Mouse (Mus musculus) stomach, embryonic 14.5 days (tissue): ENCODE results near the gene Eml2. TPM values are rescaled to one million over a fixed set of nuclear protein-coding genes. Genes with fewer than 3 reads are reported as not detected.
A peak's percentile ranks its signal among the peaks of the same experiment; 100 is the strongest.

Experiments used
- ATAC-seq: fragments of 200-750 bp; cut with Nextera tagmentation; 2 replicates; pipeline ENCODE4 v1.8.0; 2017; ENCODE audit warnings: low read depth, moderate TSS enrichment; ENCODE audit not compliant: insufficient number of reproducible peaks, insufficient read depth, low FRiP score
- H3K27ac ChIP-seq: fragments of 300-500 bp; sonication (generic); 2 replicates; pipeline ENCODE4 v1.5.1; 2014; ENCODE audit warnings: mild to moderate bottlenecking, low read length, moderate library complexity, mixed read lengths
- H3K27me3 ChIP-seq: fragments of 300-500 bp; sonication (generic); 2 replicates; pipeline ENCODE4 v1.6.1; 2014; ENCODE audit warnings: low read length, control low read depth, mixed read lengths; ENCODE audit not compliant: control insufficient read depth, insufficient read depth
- H3K36me3 ChIP-seq: fragments of 300-500 bp; sonication (generic); 2 replicates; pipeline ENCODE4 v1.6.1; 2014; ENCODE audit warnings: mild to moderate bottlenecking, control low read depth, low read length, moderate library complexity, mixed read lengths; ENCODE audit not compliant: control insufficient read depth, insufficient read depth
- H3K4me1 ChIP-seq: fragments of 300-500 bp; sonication (generic); 2 replicates; pipeline ENCODE4 v1.6.1; 2014; ENCODE audit warnings: low read length, control low read depth, mixed read lengths; ENCODE audit not compliant: control insufficient read depth, insufficient read depth
- H3K4me2 ChIP-seq: fragments of 300-500 bp; sonication (generic); replicated peaks from 2 replicates; pipeline ENCODE4 v1.6.1; 2014; ENCODE audit warnings: low read depth, low read length, control low read depth
- H3K4me3 ChIP-seq: fragments of 300-500 bp; sonication (generic); 2 replicates; pipeline ENCODE4 v1.5.1; 2014; ENCODE audit warnings: low read depth, low read length, control low read depth
- H3K9ac ChIP-seq: fragments of 300-500 bp; sonication (generic); replicated peaks from 2 replicates; pipeline ENCODE4 v1.6.1; 2014; ENCODE audit warnings: low read depth, mild to moderate bottlenecking, control low read depth, low read length, moderate library complexity, mixed read lengths
- H3K9me3 ChIP-seq: fragments of 300-500 bp; sonication (generic); 2 replicates; pipeline ENCODE4 v1.6.1; 2016; ENCODE audit warnings: low read depth, low read length, control low read depth; ENCODE audit not compliant: control insufficient read depth
- WGBS: fragments of 180-500 bp; shearing (Covaris S2); extraction: QIAGEN DNeasy Blood & Tissue Kit; methylation state at CpG from one replicate; pipeline ENCODE4 v1.1.7; 2014; 5-methylcytosine and 5-hydroxymethylcytosine counted together
- polyA plus RNA-seq: library from polyadenylated mRNA; unstranded; fragments of >200 nt; fragmentation: Nextera tagmentation; extraction: Ambion mirVana; gene quantifications from 2 replicates; pipeline ENCODE4 v1.2.1, GENCODE M21; 2014

The Eml2 gene
- polyA plus RNA-seq = 4.1 and 4.8 TPM in 2 replicates

DNA sequence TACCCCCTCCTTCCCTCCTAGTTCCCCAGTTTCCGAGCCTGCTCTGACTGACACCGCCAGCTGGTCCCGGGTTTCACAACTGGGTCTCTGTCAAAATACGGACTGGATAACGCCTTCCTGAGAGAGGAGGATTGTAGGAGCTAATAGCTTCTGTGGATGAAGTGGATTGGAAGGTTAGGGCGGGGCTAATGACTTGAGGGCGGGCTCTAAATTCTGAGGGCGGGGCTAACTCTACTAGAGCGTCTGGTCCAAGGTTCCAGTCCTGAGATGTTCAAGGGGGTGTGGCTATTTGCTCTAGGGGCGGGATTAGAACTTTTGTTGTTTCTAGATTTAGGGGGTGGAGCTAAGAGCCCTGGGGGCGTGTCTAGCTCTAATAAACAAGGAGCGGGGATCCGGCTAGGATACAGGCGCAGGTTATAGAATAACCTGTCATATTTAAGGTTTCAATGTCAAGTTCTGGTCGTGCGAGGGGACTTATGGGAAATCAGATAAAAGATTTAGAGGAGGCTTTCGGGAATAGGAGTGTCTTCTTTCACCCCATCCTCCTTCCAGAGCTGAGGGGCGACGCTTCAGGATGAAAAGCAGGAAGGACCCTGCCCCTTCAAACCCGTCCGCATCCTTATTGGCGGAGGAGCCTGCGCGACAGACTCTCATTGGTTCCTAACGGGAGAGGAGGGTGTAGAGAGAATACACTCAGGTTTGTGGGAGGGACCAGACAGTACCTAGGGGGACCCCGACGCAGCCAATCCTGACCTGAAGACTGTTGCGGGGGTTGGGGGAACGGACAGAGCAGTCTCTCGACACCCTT is at the start of gene Eml2:
Gene Eml2, plus strand, starts transcription at position 714 of the 808 bp plus-strand sequence.
- ATAC-seq = peak; percentile 24; the same call in 1 of the 2 replicates
- H3K4me1 ChIP-seq = peaks cover 14% of the 10 kb centered on the region; the same call in 1 of the 2 replicates
- H3K36me3 ChIP-seq = no peaks in the 10 kb centered on the region
- no peak within 1 kb of the TSS for H3K27ac ChIP-seq
- 2% methylated on average over 30 of the region's 30 CpGs for WGBS
- no peak within 1 kb of the TSS; the same call in 1 of the 2 replicates for H3K9ac ChIP-seq
- peak within 1 kb of the TSS; percentile 16 for H3K4me3 ChIP-seq
- 0 out of 2 replicates have a peak, but pooled peaks cover 4% of the 10 kb centered on the region for H3K9me3 ChIP-seq
- H3K4me2 ChIP-seq = peak within 1 kb of the TSS; percentile 23
- H3K27me3 ChIP-seq = peaks cover 37% of the 10 kb centered on the region

DNA sequence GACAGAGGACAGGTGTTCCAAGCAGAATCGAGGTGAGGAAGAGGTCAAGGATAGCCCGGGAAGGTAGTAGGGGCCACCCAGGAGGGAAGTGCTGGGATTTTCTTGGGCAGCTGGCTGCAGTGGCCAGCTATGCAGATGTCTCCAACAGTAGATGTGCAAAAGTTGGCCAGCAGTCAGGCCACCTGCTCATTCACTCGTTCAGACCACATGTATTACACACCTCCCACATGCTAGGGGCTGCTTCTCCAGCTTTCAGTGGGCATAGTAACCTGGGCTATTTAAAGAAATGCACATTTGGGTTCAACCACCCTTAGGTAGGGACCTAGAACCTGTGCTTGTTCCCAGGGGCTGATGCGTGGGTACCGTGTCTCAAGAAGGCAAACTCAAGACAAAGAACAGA is 48.5 kb upstream of the Eml2 start:
- H3K27ac ChIP-seq = no peak overlapping the region
- no peaks in the 10 kb centered on the region for H3K9me3 ChIP-seq
- H3K4me3 ChIP-seq = no peak overlapping the region
- no peaks in the 10 kb centered on the region for H3K27me3 ChIP-seq
- WGBS = 81% methylated on average over 5 of the region's 5 CpGs
- H3K36me3 ChIP-seq = no peaks in the 10 kb centered on the region; the same call in 1 of the 2 replicates
- H3K4me2 ChIP-seq = no peak overlapping the region
- no peak overlapping the region for H3K9ac ChIP-seq
- ATAC-seq = no peak
- H3K4me1 ChIP-seq = no peaks in the 10 kb centered on the region

DNA sequence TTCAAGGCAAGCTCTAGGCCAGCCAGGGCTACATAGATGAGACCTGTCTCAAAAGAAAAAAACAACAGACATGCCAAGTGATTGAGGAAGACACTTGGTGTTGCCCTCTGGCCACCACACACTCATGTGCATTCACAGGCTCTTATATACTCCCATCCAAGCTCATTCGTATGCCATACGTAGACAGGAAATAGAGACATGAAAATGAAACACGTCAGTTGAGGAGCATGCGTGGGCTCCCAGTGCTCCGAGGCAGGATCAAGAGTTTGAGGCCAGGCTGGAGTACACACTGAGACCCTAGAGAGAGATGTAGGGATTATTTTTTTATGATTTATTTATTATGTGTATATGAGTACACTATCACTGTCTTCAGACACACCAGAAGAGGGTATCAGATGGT is 46.8 kb upstream of the Eml2 start:
- WGBS = 93% methylated on average over 5 of the region's 5 CpGs
- Histone ChIP-seq H3K27me3 (no peaks in the 10 kb centered on the region), H3K9ac (no peak overlapping the region), H3K4me1 (no peaks in the 10 kb centered on the region), H3K4me2 (no peak overlapping the region), H3K27ac (no peak overlapping the region), H3K36me3 (no peaks in the 10 kb centered on the region; the same call in 1 of the 2 replicates), H3K4me3 (no peak overlapping the region), H3K9me3 (no peaks in the 10 kb centered on the region)
- no peak for ATAC-seq

DNA sequence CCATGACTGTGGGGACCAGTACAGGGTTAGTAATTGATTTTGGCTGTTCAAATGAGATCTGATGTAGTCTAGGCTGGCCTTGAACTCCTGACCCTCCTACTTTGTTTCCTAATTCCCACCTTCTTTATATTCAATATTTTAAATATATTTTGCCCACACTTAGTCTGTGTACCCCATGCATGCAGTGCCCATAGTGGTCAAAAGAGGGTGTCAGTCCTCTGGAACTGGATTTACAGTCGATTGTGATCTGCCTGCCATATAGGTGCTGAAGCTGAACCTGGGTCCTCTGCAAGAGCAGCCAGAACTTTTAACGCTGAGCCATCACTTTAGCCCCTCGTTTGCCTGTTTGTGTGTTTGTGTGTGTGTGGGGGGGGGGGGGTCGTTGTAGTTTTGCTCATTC is 45.6 kb upstream of the Eml2 start:
- Histone ChIP-seq H3K4me3 (peak overlapping the region; percentile 37; the same call in 1 of the 2 replicates), H3K27me3 (no peaks in the 10 kb centered on the region), H3K27ac (peak overlapping the region; percentile 59; the same call in 1 of the 2 replicates), H3K4me1 (no peaks in the 10 kb centered on the region), H3K4me2 (peak overlapping the region; percentile 43), H3K9me3 (no peaks in the 10 kb centered on the region), H3K9ac (no peak overlapping the region), H3K36me3 (peaks cover 5% of the 10 kb centered on the region)
- 26% methylated on average over 4 of the region's 4 CpGs for WGBS
- ATAC-seq = no peak

DNA sequence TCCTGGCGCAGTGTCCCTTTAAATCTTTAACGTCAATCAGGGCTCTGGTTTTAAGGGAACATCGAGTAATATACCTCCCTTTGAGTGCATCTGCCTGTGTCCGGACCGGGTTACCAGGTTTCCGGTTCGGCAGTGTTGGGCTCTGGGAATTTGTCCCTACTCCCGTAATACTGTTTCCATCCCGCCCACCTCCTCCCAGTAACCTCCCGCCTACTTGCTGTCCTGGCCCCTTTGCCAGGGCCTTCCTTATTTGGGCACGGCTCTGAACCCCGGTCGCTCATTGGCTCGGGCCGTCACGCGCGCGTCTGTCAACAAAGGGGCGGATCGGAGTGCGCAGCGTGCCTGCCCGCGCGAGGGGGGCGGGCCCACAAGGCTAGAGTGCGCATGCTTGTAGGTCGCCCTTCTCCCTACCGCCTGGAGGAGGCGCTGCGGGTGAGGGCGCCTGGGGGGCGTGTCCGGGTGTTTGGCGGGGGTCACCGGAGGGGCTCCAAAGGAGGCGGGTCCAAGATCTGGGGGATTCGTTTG is 44.8 kb upstream of the Eml2 start:
- ATAC-seq = peak; percentile 98
- no peak overlapping the region for H3K9ac ChIP-seq

DNA sequence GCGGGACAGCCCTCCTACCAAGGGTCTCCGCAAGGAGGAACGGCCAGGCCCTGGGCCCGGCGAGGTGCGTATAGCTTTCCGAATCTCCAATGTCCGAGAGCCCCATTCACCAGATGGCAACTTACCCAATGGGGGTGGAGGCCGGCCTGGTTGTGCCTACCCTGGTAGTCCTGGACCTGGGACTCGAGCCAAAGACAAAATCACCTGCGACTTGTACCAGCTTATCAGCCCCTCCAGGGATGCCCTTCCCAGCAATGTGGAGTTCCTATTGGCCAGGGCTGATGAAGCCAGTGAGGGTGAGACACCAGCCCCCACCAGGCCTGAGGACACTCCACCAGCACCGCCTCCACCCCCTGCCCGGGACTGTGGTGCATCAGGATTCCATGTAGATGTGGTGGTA is 40.1 kb upstream of the Eml2 start:
- WGBS = 94% methylated on average over 13 of the region's 13 CpGs
- no peak overlapping the region for H3K4me3 ChIP-seq
- no peak overlapping the region for H3K4me2 ChIP-seq
- no peak overlapping the region for H3K27ac ChIP-seq
- H3K36me3 ChIP-seq = peaks cover 52% of the 10 kb centered on the region
- no peak for ATAC-seq
- no peaks in the 10 kb centered on the region for H3K27me3 ChIP-seq
- H3K9ac ChIP-seq = no peak overlapping the region
- H3K9me3 ChIP-seq = no peaks in the 10 kb centered on the region
- no peaks in the 10 kb centered on the region for H3K4me1 ChIP-seq

More for the DNA sequence above, 44.8 kb upstream of the Eml2 start:
- peak overlapping the region; percentile 59 for H3K4me2 ChIP-seq
- H3K27me3 ChIP-seq = no peaks in the 10 kb centered on the region
- no peaks in the 10 kb centered on the region for H3K4me1 ChIP-seq
- H3K9me3 ChIP-seq = no peaks in the 10 kb centered on the region
- H3K36me3 ChIP-seq = peaks cover 13% of the 10 kb centered on the region
- peak overlapping the region; percentile 59; the same call in 1 of the 2 replicates for H3K27ac ChIP-seq
- H3K4me3 ChIP-seq = peak overlapping the region; percentile 37
- 0% methylated on average over 39 of the region's 39 CpGs for WGBS

DNA sequence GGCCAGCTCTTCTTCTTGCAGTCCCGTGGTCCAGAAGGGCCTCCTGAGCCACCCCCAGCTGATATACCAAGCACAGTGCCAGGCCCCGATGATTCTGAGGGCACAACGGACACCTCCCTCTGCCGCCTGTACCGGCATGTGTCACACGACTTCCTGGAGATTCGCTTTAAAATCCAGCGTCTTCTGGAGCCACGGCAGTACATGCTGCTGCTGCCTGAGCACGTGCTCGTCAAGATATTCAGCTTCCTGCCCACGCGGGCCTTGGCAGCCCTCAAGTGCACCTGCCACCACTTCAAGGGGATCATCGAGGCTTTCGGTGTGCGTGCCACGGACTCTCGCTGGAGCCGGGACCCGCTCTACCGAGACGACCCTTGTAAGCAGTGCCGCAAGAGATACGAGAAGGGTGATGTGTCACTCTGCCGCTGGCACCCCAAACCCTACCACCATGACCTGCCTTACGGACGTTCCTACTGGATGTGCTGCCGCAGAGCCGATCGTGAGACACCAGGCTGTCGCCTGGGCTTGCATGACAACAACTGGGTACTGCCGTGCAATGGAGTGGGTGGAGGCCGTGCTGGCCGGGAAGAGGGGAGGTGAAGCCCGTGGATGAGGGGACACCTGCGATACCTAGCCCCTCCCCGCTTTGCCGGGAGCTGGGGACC is 39.4 kb upstream of the Eml2 start:
- Histone ChIP-seq H3K9ac (no peak overlapping the region), H3K27ac (no peak overlapping the region), H3K9me3 (no peaks in the 10 kb centered on the region), H3K27me3 (no peaks in the 10 kb centered on the region), H3K4me2 (no peak overlapping the region), H3K4me3 (no peak overlapping the region), H3K4me1 (no peaks in the 10 kb centered on the region), H3K36me3 (peaks cover 52% of the 10 kb centered on the region)
- 94% methylated on average over 38 of the region's 38 CpGs for WGBS
- no peak for ATAC-seq

DNA sequence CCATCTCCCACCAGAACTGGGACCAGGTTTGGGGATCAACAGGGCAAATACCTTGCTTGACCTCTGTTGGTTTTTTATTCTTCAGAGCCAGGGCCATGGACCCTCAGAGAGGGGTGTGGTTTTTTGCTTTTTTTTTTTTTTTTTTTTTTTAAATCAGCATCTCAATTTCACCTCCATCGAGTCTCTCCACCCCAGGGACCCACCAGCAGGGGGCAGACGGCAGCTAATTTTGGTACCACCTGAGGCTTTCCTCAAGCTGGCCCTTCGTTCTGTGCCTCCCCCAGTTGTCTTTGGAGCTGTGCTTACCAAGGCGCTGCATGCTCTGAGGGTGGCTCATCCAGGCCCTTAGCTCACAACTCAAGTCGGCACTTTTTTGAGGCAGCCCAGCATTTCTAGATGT is 38.8 kb upstream of the Eml2 start:
- Histone ChIP-seq H3K4me3 (no peak overlapping the region), H3K4me1 (no peaks in the 10 kb centered on the region), H3K4me2 (no peak overlapping the region), H3K27me3 (no peaks in the 10 kb centered on the region), H3K9me3 (no peaks in the 10 kb centered on the region), H3K36me3 (peaks cover 52% of the 10 kb centered on the region), H3K27ac (no peak overlapping the region), H3K9ac (no peak overlapping the region)
- WGBS = 42% methylated on average over 5 of the region's 5 CpGs
- no peak for ATAC-seq
